Comparison of ENCODE assay signal across 24 mouse cellular contexts in genomic region chr14:72985113-72985512, GRCm38 (mm10).
"Had no signal": no experiment of that assay in that cellular context is flagged by ENCODE, and none has a peak within 500 bp of the region (broad histone marks: within the 10 kb centered on the region; RNA-seq: fewer than 3 reads in every experiment).

No protein-coding gene starts in this region.

- H3K9ac ChIP-seq: kidney, embryonic 15.5 days; limb, embryonic 12.5 days; limb, embryonic 15.5 days; liver, embryonic 12.5 days; liver, embryonic 15.5 days; lung, embryonic 15.5 days; midbrain, embryonic 13.5 days; neural tube, embryonic 12.5 days; stomach, embryonic 15.5 days had no signal

- H3K4me1 ChIP-seq: limb, embryonic 12.5 days; liver, embryonic 12.5 days had no signal

- DNase-seq: kidney, adult 11 months; kidney, adult 8-10 months; kidney, postnatal 10 days; kidney, postnatal 36 days; left cerebral cortex, postnatal 4 days; lung, adult 18-20 months; lung, postnatal 10 days; lung, postnatal 36 days; retina, postnatal 1 day; right cerebral cortex, postnatal 25 days; spleen, adult 18-20 months; thymus, postnatal 25 days had no signal

- H3K27me3 ChIP-seq: kidney, embryonic 15.5 days; limb, embryonic 12.5 days; limb, embryonic 15.5 days; liver, embryonic 12.5 days; liver, embryonic 15.5 days; lung, embryonic 15.5 days; midbrain, embryonic 13.5 days; neural tube, embryonic 12.5 days; stomach, embryonic 15.5 days had no signal

- H3K9me3 ChIP-seq: kidney, embryonic 15.5 days; limb, embryonic 12.5 days; limb, embryonic 15.5 days; liver, embryonic 12.5 days; liver, embryonic 15.5 days; lung, embryonic 15.5 days; midbrain, embryonic 10.5 days; midbrain, embryonic 13.5 days; neural tube, embryonic 12.5 days; stomach, embryonic 15.5 days had no signal

- H3K4me2 ChIP-seq: kidney, embryonic 15.5 days; limb, embryonic 12.5 days; limb, embryonic 15.5 days; liver, embryonic 12.5 days; liver, embryonic 15.5 days; lung, embryonic 15.5 days; midbrain, embryonic 13.5 days; neural tube, embryonic 12.5 days; stomach, embryonic 15.5 days had no signal

- H3K36me3 ChIP-seq: kidney, embryonic 15.5 days; limb, embryonic 12.5 days; limb, embryonic 15.5 days; liver, embryonic 12.5 days; liver, embryonic 15.5 days; lung, embryonic 15.5 days; midbrain, embryonic 10.5 days; midbrain, embryonic 13.5 days; neural tube, embryonic 12.5 days; stomach, embryonic 15.5 days had no signal

- H3K27ac ChIP-seq: kidney, embryonic 15.5 days; limb, embryonic 12.5 days; limb, embryonic 15.5 days; liver, embryonic 12.5 days; liver, embryonic 15.5 days; lung, embryonic 15.5 days; midbrain, embryonic 10.5 days; midbrain, embryonic 13.5 days; neural tube, embryonic 12.5 days; stomach, embryonic 15.5 days had no signal

- ATAC-seq: liver, embryonic 12.5 days; midbrain, embryonic 16.5 days had no signal

- H3K4me3 ChIP-seq: kidney, embryonic 15.5 days; limb, embryonic 12.5 days; limb, embryonic 15.5 days; liver, embryonic 12.5 days; liver, embryonic 15.5 days; lung, embryonic 15.5 days; midbrain, embryonic 10.5 days; midbrain, embryonic 13.5 days; myocyte; neural tube, embryonic 12.5 days; stomach, embryonic 15.5 days had no signal
